Mouse (Mus musculus): Measurements from ENCODE around the gene Mb. TPM values are rescaled to one million over a fixed set of nuclear protein-coding genes. Genes with fewer than 3 reads are reported as not detected.

Mb gene
- polyA plus RNA-seq, 1 experiment from 2014 or later, result 29.5 TPM

GRCm38 (mm10) chr15:77036320-77036988 is 14.0 kb downstream of the Mb start:
- 52% methylated on average over 11 of the region's 11 CpGs for WGBS
- H3K4me1 ChIP-seq, result peaks cover 82% of the 10 kb centered on the region
- no peaks in the 10 kb centered on the region for H3K9me3 ChIP-seq
- H3K27ac ChIP-seq, result peak overlapping the region; percentile 97
- peak overlapping the region; percentile 22; the same call in 1 of the 2 replicates for H3K4me3 ChIP-seq
- H3K36me3 ChIP-seq, result no peaks in the 10 kb centered on the region
- no peaks in the 10 kb centered on the region for H3K27me3 ChIP-seq (ENCODE audit: insufficient read depth, poor library complexity, severe bottlenecking)
- DNase-seq (ENCODE audit: low spot score), result no peak

GRCm38 (mm10) chr15:77035643-77036042 is 14.8 kb downstream of the Mb start:
- 84% methylated on average over 3 of the region's 3 CpGs for WGBS
- Histone ChIP-seq H3K36me3 (no peaks in the 10 kb centered on the region), H3K27ac (peak overlapping the region; percentile 97), H3K27me3 (ENCODE audit: insufficient read depth, poor library complexity, severe bottlenecking) (no peaks in the 10 kb centered on the region), H3K9me3 (no peaks in the 10 kb centered on the region), H3K4me3 (no peak overlapping the region), H3K4me1 (peaks cover 84% of the 10 kb centered on the region)
- no peak for DNase-seq (ENCODE audit: low spot score)

- Histone ChIP-seq H3K4me1 (peaks cover 79% of the 10 kb centered on the region), H3K36me3 (no peaks in the 10 kb centered on the region), H3K4me3 (no peak overlapping the region), H3K27ac (peak overlapping the region; percentile 97), H3K9me3 (no peaks in the 10 kb centered on the region), H3K27me3 (ENCODE audit: insufficient read depth, poor library complexity, severe bottlenecking) (no peaks in the 10 kb centered on the region)
- no peak for DNase-seq (ENCODE audit: low spot score)
- 76% methylated on average over 6 of the region's 6 CpGs for WGBS
Observed at GRCm38 (mm10) chr15:77034526-77034925, 15.9 kb downstream of the Mb start.

- DNase-seq (ENCODE audit: low spot score), result no peak
- Histone ChIP-seq H3K36me3 (no peaks in the 10 kb centered on the region), H3K27ac (peak overlapping the region; percentile 74), H3K27me3 (ENCODE audit: insufficient read depth, poor library complexity, severe bottlenecking) (no peaks in the 10 kb centered on the region), H3K4me3 (no peak overlapping the region), H3K9me3 (no peaks in the 10 kb centered on the region), H3K4me1 (peaks cover 68% of the 10 kb centered on the region)
- WGBS, result 57% methylated on average over 3 of the region's 3 CpGs
Observed at GRCm38 (mm10) chr15:77031271-77031670, 19.2 kb downstream of the Mb start.

GRCm38 (mm10) chr15:77029331-77029991 is 21.0 kb downstream of the Mb start:
- Histone ChIP-seq H3K36me3 (no peaks in the 10 kb centered on the region), H3K4me3 (no peak overlapping the region), H3K4me1 (peaks cover 61% of the 10 kb centered on the region), H3K27me3 (ENCODE audit: insufficient read depth, poor library complexity, severe bottlenecking) (no peaks in the 10 kb centered on the region), H3K9me3 (no peaks in the 10 kb centered on the region), H3K27ac (peak overlapping the region; percentile 73)
- DNase-seq (ENCODE audit: low spot score), result peak; percentile 84
- 28% methylated on average over 7 of the region's 7 CpGs for WGBS

- DNase-seq (ENCODE audit: low spot score), result no peak
- no peaks in the 10 kb centered on the region for H3K36me3 ChIP-seq
- H3K27ac ChIP-seq, result peak overlapping the region; percentile 80
- peaks cover 55% of the 10 kb centered on the region for H3K4me1 ChIP-seq
- H3K9me3 ChIP-seq, result no peaks in the 10 kb centered on the region
- H3K4me3 ChIP-seq, result no peak overlapping the region
- H3K27me3 ChIP-seq (ENCODE audit: insufficient read depth, poor library complexity, severe bottlenecking), result no peaks in the 10 kb centered on the region
- WGBS, result 59% methylated on average over 6 of the region's 6 CpGs
Observed at GRCm38 (mm10) chr15:77027675-77028074, 22.8 kb downstream of the Mb start.

GRCm38 (mm10) chr15:77027117-77027516 is 23.4 kb downstream of the Mb start:
- Histone ChIP-seq H3K27ac (peak overlapping the region; percentile 80), H3K9me3 (no peaks in the 10 kb centered on the region), H3K4me1 (peaks cover 59% of the 10 kb centered on the region), H3K4me3 (no peak overlapping the region), H3K27me3 (ENCODE audit: insufficient read depth, poor library complexity, severe bottlenecking) (no peaks in the 10 kb centered on the region), H3K36me3 (no peaks in the 10 kb centered on the region)
- 75% methylated on average over 3 of the region's 3 CpGs for WGBS
- DNase-seq (ENCODE audit: low spot score), result no peak

GRCm38 (mm10) chr15:77025884-77026583 is 24.4 kb downstream of the Mb start:
- no peaks in the 10 kb centered on the region for H3K27me3 ChIP-seq (ENCODE audit: insufficient read depth, poor library complexity, severe bottlenecking)
- H3K27ac ChIP-seq, result peak overlapping the region; percentile 50
- no peak for DNase-seq (ENCODE audit: low spot score)
- peaks cover 63% of the 10 kb centered on the region for H3K4me1 ChIP-seq
- H3K4me3 ChIP-seq, result no peak overlapping the region
- H3K36me3 ChIP-seq, result no peaks in the 10 kb centered on the region
- WGBS, result 80% methylated on average over 5 of the region's 5 CpGs
- no peaks in the 10 kb centered on the region for H3K9me3 ChIP-seq

- Histone ChIP-seq H3K27me3 (ENCODE audit: insufficient read depth, poor library complexity, severe bottlenecking) (no peaks in the 10 kb centered on the region), H3K4me1 (peaks cover 78% of the 10 kb centered on the region), H3K36me3 (no peaks in the 10 kb centered on the region), H3K4me3 (no peak overlapping the region; the same call in 1 of the 2 replicates), H3K9me3 (no peaks in the 10 kb centered on the region), H3K27ac (peak overlapping the region; percentile 88)
- WGBS, result 64% methylated on average over 5 of the region's 5 CpGs
- DNase-seq (ENCODE audit: low spot score), result no peak
Observed at GRCm38 (mm10) chr15:77022401-77022957, 28.0 kb downstream of the Mb start.

- Histone ChIP-seq H3K36me3 (no peaks in the 10 kb centered on the region; the same call in 1 of the 2 replicates), H3K9me3 (no peaks in the 10 kb centered on the region), H3K27me3 (ENCODE audit: insufficient read depth, poor library complexity, severe bottlenecking) (no peaks in the 10 kb centered on the region), H3K27ac (peak overlapping the region; percentile 88), H3K4me3 (peak overlapping the region; percentile 9; the same call in 1 of the 2 replicates), H3K4me1 (peaks cover 78% of the 10 kb centered on the region)
- whole genome bisulfite sequencing, result 72% methylated on average over 4 of the region's 4 CpGs
- DNase-seq (ENCODE audit: low spot score), result no peak
Observed at GRCm38 (mm10) chr15:77021851-77022250, 28.6 kb downstream of the Mb start.

- peaks cover 80% of the 10 kb centered on the region for H3K4me1 ChIP-seq
- H3K4me3 ChIP-seq, result peak overlapping the region; percentile 9; the same call in 1 of the 2 replicates
- peak overlapping the region; percentile 88 for H3K27ac ChIP-seq
Observed at GRCm38 (mm10) chr15:77021056-77021455, 29.4 kb downstream of the Mb start.

GRCm38 (mm10) chr15:77020136-77020535 is 30.3 kb downstream of the Mb start:
- WGBS, result 60% methylated on average over 4 of the region's 4 CpGs
- H3K4me1 ChIP-seq, result peaks cover 80% of the 10 kb centered on the region
- peak overlapping the region; percentile 88 for H3K27ac ChIP-seq
- no peaks in the 10 kb centered on the region for H3K9me3 ChIP-seq
- H3K36me3 ChIP-seq, result no peaks in the 10 kb centered on the region; the same call in 1 of the 2 replicates
- no peak overlapping the region for H3K4me3 ChIP-seq
- DNase-seq (ENCODE audit: low spot score), result no peak
- H3K27me3 ChIP-seq (ENCODE audit: insufficient read depth, poor library complexity, severe bottlenecking), result no peaks in the 10 kb centered on the region

More at GRCm38 (mm10) chr15:77021056-77021455, 29.4 kb downstream of the Mb start:
- no peaks in the 10 kb centered on the region; the same call in 1 of the 2 replicates for H3K36me3 ChIP-seq
- 76% methylated on average over 3 of the region's 3 CpGs for WGBS
- H3K9me3 ChIP-seq, result no peaks in the 10 kb centered on the region
- no peak for DNase-seq (ENCODE audit: low spot score)
- H3K27me3 ChIP-seq (ENCODE audit: insufficient read depth, poor library complexity, severe bottlenecking), result no peaks in the 10 kb centered on the region

Data from heart, embryonic 10.5 days (tissue).